Mouse (Mus musculus) CH12.LX (cell line): ENCODE results near the gene Tmod3. TPM values are rescaled to one million over a fixed set of nuclear protein-coding genes. Genes with fewer than 3 reads are reported as not detected.

Experiments used
- DNase-seq: peaks from one replicate; pipeline ENCODE4 v3.0.0-alpha.2; 2013; ENCODE audit errors: extremely low read depth
- H3K27ac ChIP-seq: 2 replicates; pipeline ENCODE4 v1.5.1; 2012; ENCODE audit warnings: low read depth, mild to moderate bottlenecking, control low read depth, moderate library complexity; ENCODE audit not compliant: insufficient read depth
- H3K27me3 ChIP-seq: replicated peaks from 2 replicates; pipeline ENCODE3; 2012; ENCODE audit warnings: inconsistent platforms
- H3K36me3 ChIP-seq, 2 experiments: replicated peaks in 1 of 2; 2 replicates each; pipeline versions ENCODE3 to v1.6.1; 2012; ENCODE audit warnings: inconsistent platforms in 1 of 2, low read length in 1 of 2, mild to moderate bottlenecking in 1 of 2, mixed read lengths in 1 of 2, moderate library complexity in 1 of 2; ENCODE audit not compliant: control insufficient read depth in 1 of 2, insufficient read depth in 1 of 2
- H3K4me1 ChIP-seq, 2 experiments: 2 replicates each; pipeline ENCODE4 v1.6.1; 2012; ENCODE audit warnings: inconsistent platforms in 1 of 2, moderate library complexity in 1 of 2; ENCODE audit not compliant: insufficient read depth in 2 of 2, control insufficient read depth in 1 of 2
- H3K4me2 ChIP-seq: 2 replicates; pipeline ENCODE4 v1.6.1; 2012; ENCODE audit warnings: low read depth, mild to moderate bottlenecking, control low read depth; ENCODE audit not compliant: poor library complexity, insufficient read depth, severe bottlenecking
- H3K4me3 ChIP-seq, 3 experiments: fragments of 150-350 bp in 1 of 3; sonication (generic) in 1 of 3; replicated peaks in 1 of 3; 2 replicates each; pipeline versions ENCODE3 to v1.5.1; 2011 to 2012; ENCODE audit warnings: low read depth in 2 of 3, low read length in 2 of 3, mild to moderate bottlenecking in 2 of 3, moderate library complexity in 2 of 3, control low read depth in 1 of 3, improper control_type of control experiment in 1 of 3, inconsistent platforms in 1 of 3, mixed read lengths in 1 of 3; ENCODE audit not compliant: poor library complexity in 1 of 3
- H3K79me2 ChIP-seq: replicated peaks from 2 replicates; pipeline ENCODE4 v1.6.1; 2012; ENCODE audit warnings: mild to moderate bottlenecking, moderate library complexity; ENCODE audit not compliant: control insufficient read depth, poor library complexity, insufficient read depth, severe bottlenecking; ENCODE audit errors: extremely low read depth
- H3K9ac ChIP-seq: 2 replicates; pipeline ENCODE4 v1.6.1; 2012; ENCODE audit warnings: low read depth, mild to moderate bottlenecking, control low read depth, moderate library complexity; ENCODE audit not compliant: insufficient read depth
- H3K9me3 ChIP-seq: replicated peaks from 2 replicates; pipeline ENCODE3; 2012; ENCODE audit warnings: low read length, inconsistent platforms, mixed read lengths
- BHLHE40 ChIP-seq: IDR thresholded peaks from 2 replicates; pipeline ENCODE4 v1.6.1; 2011; ENCODE audit warnings: mild to moderate bottlenecking, low read depth, low read length, improper control_type of control experiment
- CHD1 ChIP-seq: IDR thresholded peaks from 2 replicates; pipeline ENCODE4 v1.6.1; 2012; ENCODE audit warnings: low read depth, low read length, improper control_type of control experiment, inconsistent platforms
- CHD2 ChIP-seq: IDR thresholded peaks from 2 replicates; pipeline ENCODE4 v1.6.1; 2011; ENCODE audit warnings: low read length, improper control_type of control experiment
- CTCF ChIP-seq, 2 experiments: IDR thresholded peaks in 1 of 2; conservative IDR thresholded peaks in 1 of 2; 2 replicates each; pipeline ENCODE4 v1.5.1; 2011 to 2012; ENCODE audit warnings: low read depth in 2 of 2, low read length in 2 of 2, improper control_type of control experiment in 1 of 2, inconsistent platforms in 1 of 2, mild to moderate bottlenecking in 1 of 2, moderate library complexity in 1 of 2
- E2F4 ChIP-seq: IDR thresholded peaks from 2 replicates; pipeline ENCODE4 v1.6.1; 2011; ENCODE audit warnings: low read depth, low read length, improper control_type of control experiment; ENCODE audit not compliant: insufficient replicate concordance
- ELF1 ChIP-seq: IDR thresholded peaks from 2 replicates; pipeline ENCODE4 v1.6.1; 2014; ENCODE audit warnings: low read depth, mild to moderate bottlenecking, inconsistent platforms, low read length, improper control_type of control experiment
- EP300 ChIP-seq: IDR thresholded peaks from 2 replicates; pipeline ENCODE4 v1.6.1; 2011; ENCODE audit warnings: low read length, improper control_type of control experiment
- ETS1 ChIP-seq: conservative IDR thresholded peaks from 2 replicates; pipeline ENCODE4 v1.6.1; 2012; ENCODE audit warnings: low read depth, mild to moderate bottlenecking, inconsistent platforms, low read length, improper control_type of control experiment, moderate library complexity
- GABPA ChIP-seq: IDR thresholded peaks from 2 replicates; pipeline ENCODE4 v1.6.1; 2012; ENCODE audit warnings: low read depth, low read length, improper control_type of control experiment, inconsistent platforms; ENCODE audit not compliant: insufficient replicate concordance
- HCFC1 ChIP-seq: IDR thresholded peaks from 2 replicates; pipeline ENCODE4 v1.6.1; 2012; ENCODE audit warnings: low read depth, mild to moderate bottlenecking, inconsistent platforms, low read length, improper control_type of control experiment
- IRF4 ChIP-seq: IDR thresholded peaks from 2 replicates; pipeline ENCODE4 v1.6.1; 2014; ENCODE audit warnings: low read depth, mild to moderate bottlenecking, inconsistent platforms, low read length, improper control_type of control experiment
- JUN ChIP-seq: IDR thresholded peaks from 2 replicates; pipeline ENCODE4 v1.6.1; 2011; ENCODE audit warnings: low read depth, mild to moderate bottlenecking, low read length, improper control_type of control experiment, moderate library complexity; ENCODE audit not compliant: insufficient read depth
- JUND ChIP-seq: conservative IDR thresholded peaks from 2 replicates; pipeline ENCODE4 v1.6.1; 2011; ENCODE audit warnings: low read depth, low read length, improper control_type of control experiment
- KAT2A ChIP-seq: IDR thresholded peaks from 2 replicates; pipeline ENCODE4 v1.6.1; 2012; ENCODE audit warnings: low read length, improper control_type of control experiment, inconsistent platforms; ENCODE audit not compliant: insufficient replicate concordance
- MAFK ChIP-seq: IDR thresholded peaks from 2 replicates; pipeline ENCODE4 v1.6.1; 2011; ENCODE audit warnings: low read length, improper control_type of control experiment; ENCODE audit not compliant: insufficient replicate concordance
- MAX ChIP-seq: IDR thresholded peaks from 2 replicates; pipeline ENCODE4 v1.6.1; 2011; ENCODE audit warnings: low read length, improper control_type of control experiment
- MAZ ChIP-seq: IDR thresholded peaks from 2 replicates; pipeline ENCODE4 v1.6.1; 2012; ENCODE audit warnings: low read depth, mild to moderate bottlenecking, inconsistent platforms, low read length, improper control_type of control experiment, moderate library complexity
- MEF2A ChIP-seq: IDR thresholded peaks from 2 replicates; pipeline ENCODE4 v1.6.1; 2014; ENCODE audit warnings: low read depth, mild to moderate bottlenecking, inconsistent platforms, low read length, improper control_type of control experiment, borderline replicate concordance
- MXI1 ChIP-seq: IDR thresholded peaks from 2 replicates; pipeline ENCODE4 v1.6.1; 2011; ENCODE audit warnings: mild to moderate bottlenecking, low read depth, low read length, improper control_type of control experiment
- MYC ChIP-seq: IDR thresholded peaks from 2 replicates; pipeline ENCODE4 v1.6.1; 2011; ENCODE audit warnings: low read depth, mild to moderate bottlenecking, improper control_type of control experiment, low read length
- NELFE ChIP-seq: IDR thresholded peaks from 2 replicates; pipeline ENCODE4 v1.6.1; 2011; ENCODE audit warnings: low read depth, low read length, improper control_type of control experiment
- NRF1 ChIP-seq: IDR thresholded peaks from 2 replicates; pipeline ENCODE4 v1.6.1; 2014; ENCODE audit warnings: low read depth, mild to moderate bottlenecking, inconsistent platforms, low read length, improper control_type of control experiment, moderate library complexity
- PAX5 ChIP-seq: IDR thresholded peaks from 2 replicates; pipeline ENCODE4 v1.6.1; 2012; ENCODE audit warnings: low read length, inconsistent platforms, mixed read lengths
- POLR2A ChIP-seq: IDR thresholded peaks from 2 replicates; pipeline ENCODE4 v1.6.1; 2011; ENCODE audit warnings: low read depth, mild to moderate bottlenecking, improper control_type of control experiment, low read length
- POLR2AphosphoS2 ChIP-seq: IDR thresholded peaks from 2 replicates; pipeline ENCODE4 v1.6.1; 2011; ENCODE audit warnings: low read depth, low read length, improper control_type of control experiment
- RAD21 ChIP-seq: IDR thresholded peaks from 2 replicates; pipeline ENCODE4 v1.6.1; 2011; ENCODE audit warnings: low read depth, mild to moderate bottlenecking, low read length, improper control_type of control experiment, moderate library complexity
- RCOR1 ChIP-seq: conservative IDR thresholded peaks from 2 replicates; pipeline ENCODE4 v1.6.1; 2012; ENCODE audit warnings: low read depth, mild to moderate bottlenecking, inconsistent platforms, low read length, improper control_type of control experiment
- SIN3A ChIP-seq: IDR thresholded peaks from 2 replicates; pipeline ENCODE4 v1.6.1; 2012; ENCODE audit warnings: low read length, improper control_type of control experiment, inconsistent platforms
- SMC3 ChIP-seq: IDR thresholded peaks from 2 replicates; pipeline ENCODE4 v1.6.1; 2011; ENCODE audit warnings: low read depth, low read length, improper control_type of control experiment
- TBP ChIP-seq: conservative IDR thresholded peaks from 2 replicates; pipeline ENCODE4 v1.6.1; 2011; ENCODE audit warnings: low read depth, low read length, improper control_type of control experiment
- TCF12 ChIP-seq: IDR thresholded peaks from 2 replicates; pipeline ENCODE4 v1.6.1; 2014; ENCODE audit warnings: low read depth, mild to moderate bottlenecking, inconsistent platforms, low read length, improper control_type of control experiment
- UBTF ChIP-seq: IDR thresholded peaks from 2 replicates; pipeline ENCODE4 v1.6.1; 2012; ENCODE audit warnings: low read depth, mild to moderate bottlenecking, inconsistent platforms, low read length, improper control_type of control experiment, moderate library complexity
- USF1 ChIP-seq: IDR thresholded peaks from 2 replicates; pipeline ENCODE4 v1.6.1; 2014; ENCODE audit warnings: low read depth, mild to moderate bottlenecking, inconsistent platforms, low read length, improper control_type of control experiment
- USF2 ChIP-seq: conservative IDR thresholded peaks from 2 replicates; pipeline ENCODE4 v1.6.1; 2011; ENCODE audit warnings: low read depth, low read length, improper control_type of control experiment
- ZC3H11A ChIP-seq: IDR thresholded peaks from 2 replicates; pipeline ENCODE4 v1.6.1; 2012; ENCODE audit warnings: low read depth, mild to moderate bottlenecking, inconsistent platforms, low read length, improper control_type of control experiment
- ZKSCAN1 ChIP-seq: IDR thresholded peaks from 2 replicates; pipeline ENCODE4 v1.6.1; 2012; ENCODE audit warnings: low read depth, inconsistent platforms, low read length, improper control_type of control experiment, borderline replicate concordance
- ZMIZ1 ChIP-seq: IDR thresholded peaks from 2 replicates; pipeline ENCODE4 v1.6.1; 2012; ENCODE audit warnings: low read depth, mild to moderate bottlenecking, inconsistent platforms, low read length, improper control_type of control experiment
- ZNF384 ChIP-seq: IDR thresholded peaks from 2 replicates; pipeline ENCODE4 v1.6.1; 2012; ENCODE audit warnings: low read depth, low read length, improper control_type of control experiment, inconsistent platforms
- dilution Hi-C: fragments of 300-500 bp; cut with MboI; formaldehyde crosslinking; loops from 2 replicates; pipeline ENCODE4 v1.14.3; 2020; ENCODE audit warnings: low sequenced_read_pairs; ENCODE audit not compliant: extremely low pct_unique_long_range_greater_than_20kb, extremely low pct_ligation_motif_present
- in situ Hi-C: fragments of 300-500 bp; cut with MboI; formaldehyde crosslinking; loops from 3 replicates; pipeline ENCODE4 v1.14.3; 2019; ENCODE audit warnings: low sequenced_read_pairs, low pct_ligation_motif_present, low pct_unique_long_range_greater_than_20kb, mixed read lengths
- polyA plus RNA-seq: library from polyadenylated mRNA; unstranded; fragments of >175 nt; gene quantifications from 2 replicates; pipeline ENCODE4 v1.2.1, GENCODE M21; 2012; ENCODE audit warnings: low read depth; ENCODE audit not compliant: insufficient read length
- total RNA-seq, 2 experiments: library from RNA; depleted of rRNA; stranded (reverse); fragments of 300-350 nt in 1 of 2; fragments of >200 nt in 1 of 2; gene quantifications; 2 replicates each; pipeline ENCODE4 v1.2.3; 2012 to 2014

Gene Tmod3
- 40.5 and 41.1 TPM in 2 replicates for total RNA-seq (2012; rRNA removed)
- 71.0 and 77.1 TPM in 2 replicates for total RNA-seq (2014; rRNA removed)
- 52.0 and 59.0 TPM in 2 replicates for polyA plus RNA-seq

DNA sequence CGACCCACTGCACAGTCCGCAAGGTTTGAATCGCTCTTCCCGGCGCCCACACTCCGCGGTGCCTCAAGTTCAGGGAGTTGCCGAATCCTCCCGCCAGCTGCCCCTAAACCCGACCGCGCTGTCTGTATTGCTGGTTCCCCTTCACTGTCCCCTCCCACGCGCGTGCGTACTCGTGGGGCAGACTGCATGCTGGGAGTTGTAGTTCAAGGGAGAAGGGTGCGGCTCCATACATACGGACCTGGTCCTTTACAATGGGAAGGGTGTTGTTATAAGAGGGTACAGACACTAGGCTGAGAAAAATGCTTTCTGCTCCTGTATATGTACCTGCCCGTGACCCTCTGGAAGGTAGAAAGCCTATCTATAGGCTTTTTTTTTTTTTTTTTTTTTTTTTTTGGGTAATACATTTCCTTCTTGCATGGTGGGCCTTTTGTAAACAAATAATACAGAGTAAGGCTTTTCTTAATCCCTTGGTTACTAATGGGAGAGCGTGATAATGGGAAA lies at the start of gene Tmod3:
Tmod3 (minus strand) TSS at position 146 of the 501 bp plus-strand sequence.
- peak; percentile 94 for DNase-seq
- Histone ChIP-seq H3K4me1 (peaks cover 11 to 57% of the 10 kb centered on the region in 2 experiments), H3K27me3 (no peaks in the 10 kb centered on the region), H3K9me3 (no peaks in the 10 kb centered on the region), H3K9ac (peak within 1 kb of the TSS; percentile 84), H3K36me3 (peaks cover 0 to 13% of the 10 kb centered on the region in 2 experiments), H3K27ac (peak within 1 kb of the TSS; percentile 65), H3K4me2 (peak within 1 kb of the TSS; percentile 67), H3K4me3 (peak within 1 kb of the TSS; percentile 85 to 94 (median 88)), H3K79me2 (peaks cover 18% of the 10 kb centered on the region)
- dilution Hi-C loops = no loop called here
- in situ Hi-C loops = no loop called here
- TF ChIP-seq ZNF384 (peak; percentile 75), RAD21 (no peak), USF2 (no peak), MEF2A (0 out of 2 replicates have a peak, but pooled peaks have one; percentile 41), BHLHE40 (peak; percentile 68), CHD1 (no peak), POLR2A (peak; percentile 94), POLR2AphosphoS2 (no peak), MAFK (no peak), NELFE (peak; percentile 83), UBTF (peak; percentile 19), MAX (peak; percentile 64; the same call in 1 of the 2 replicates), ETS1 (no peak), MYC (0 out of 2 replicates have a peak, but pooled peaks have one; percentile 14), IRF4 (0 out of 2 replicates have a peak, but pooled peaks have one; percentile 18), GABPA (peak; percentile 45; the same call in 1 of the 2 replicates), TBP (peak; percentile 57; the same call in 1 of the 2 replicates), RCOR1 (no peak), ZKSCAN1 (no peak), JUND (no peak), ZMIZ1 (peak; percentile 66; the same call in 1 of the 2 replicates), EP300 (no peak), PAX5 (no peak), E2F4 (no peak), KAT2A (peak; percentile 94; the same call in 1 of the 2 replicates), MAZ (0 out of 2 replicates have a peak, but pooled peaks have one; percentile 60), HCFC1 (peak; percentile 99), MXI1 (peak; percentile 70), SMC3 (no peak), JUN (no peak), USF1 (no peak), ELF1 (peak; percentile 76), CHD2 (no peak), CTCF (conservative IDR thresholded peaks at IDR 0.05 in 1 of 2, IDR thresholded peaks at IDR 0.05 in 1 of 2; ENCODE audit: low read depth in 2 of 2, low read length in 2 of 2) (no peak), TCF12 (peak; percentile 65; the same call in 1 of the 2 replicates), ZC3H11A (no peak), SIN3A (peak; percentile 90), NRF1 (peak; percentile 90)
